Mouse (Mus musculus): Measurements from ENCODE around the gene Plcl2. TPM values are rescaled to one million over a fixed set of nuclear protein-coding genes. Genes with fewer than 3 reads are reported as not detected.

Gene Plcl2
- total and polyA plus RNA-seq, 3 experiments, result 23.6 to 83.7 TPM; not detected in 1

DNA sequence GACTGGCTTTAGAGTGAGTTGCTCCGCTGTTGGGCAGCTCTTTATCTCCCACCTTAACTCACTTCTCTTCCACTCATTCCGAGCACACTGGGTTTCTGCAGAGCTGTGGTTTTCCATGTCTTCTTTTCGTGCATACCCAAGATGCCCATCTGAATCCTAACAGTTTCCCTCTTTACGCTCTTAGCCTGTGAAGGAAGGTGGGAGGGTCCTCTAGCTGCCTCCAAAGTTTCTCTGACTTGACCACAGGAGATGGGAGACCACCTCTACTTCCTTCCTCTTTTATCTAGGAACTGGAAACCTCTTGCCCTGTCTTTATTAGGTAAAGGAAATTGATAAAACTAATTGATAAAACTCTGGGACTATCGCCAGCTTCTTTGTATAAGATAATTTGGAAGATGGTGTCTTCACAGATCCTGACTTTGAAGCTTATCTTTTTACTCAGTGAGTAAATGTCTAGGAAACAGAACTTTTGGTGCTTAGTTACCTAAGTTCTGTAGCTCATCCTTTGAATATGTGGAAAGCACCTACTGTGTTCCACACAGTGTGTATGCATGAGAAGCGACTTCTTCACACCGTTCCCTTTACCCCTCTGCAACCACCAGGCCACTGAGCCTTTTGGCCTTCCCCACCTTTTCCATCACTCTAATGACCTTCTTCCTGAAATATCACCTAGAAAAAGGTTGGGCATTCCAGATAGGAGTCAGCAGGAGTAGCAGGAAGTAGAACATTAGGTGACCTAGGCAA lies 111.8 kb downstream of the Plcl2 start:
- Histone ChIP-seq H3K9ac (ENCODE audit: control insufficient read depth, low read depth, low read length, poor library complexity, severe bottlenecking) (no peak overlapping the region), H3K27me3 (ENCODE audit: control insufficient read depth in 1 of 2, insufficient read depth in 2 of 2, low read length in 2 of 2) (no peaks in the 10 kb centered on the region), H3K9me3 (replicated peaks; ENCODE audit: insufficient read depth, low read length) (no peaks in the 10 kb centered on the region), H3K79me2 (ENCODE audit: control insufficient read depth, insufficient read depth, low read length, poor library complexity) (peaks cover 12% of the 10 kb centered on the region; the same call in 1 of the 2 replicates), H3K4me3 (ENCODE audit: control insufficient read depth in 1 of 2, insufficient read depth in 1 of 2, low read depth in 2 of 2, low read length in 2 of 2) (no peak overlapping the region), H3K36me3 (ENCODE audit: control insufficient read depth in 1 of 2, insufficient read depth in 2 of 2, low read length in 2 of 2) (peaks cover 14 to 38% of the 10 kb centered on the region in 2 experiments), H3K4me1 (ENCODE audit: control insufficient read depth in 1 of 2, insufficient read depth in 2 of 2, low read length in 2 of 2) (peaks cover 18 to 21% of the 10 kb centered on the region in 2 experiments), H3K27ac (ENCODE audit: control insufficient read depth, low read depth, low read length) (peak overlapping the region; percentile 65)
- DNase-seq (ENCODE audit: low read depth, low spot score), result peak; percentile 70
- TF ChIP-seq RAD21 (IDR thresholded peaks at IDR 0.05; ENCODE audit: low read depth, low read length) (no peak), SIN3A (IDR thresholded peaks at IDR 0.05; ENCODE audit: low read length) (no peak), RCOR1 (IDR thresholded peaks at IDR 0.05; ENCODE audit: low read depth, low read length) (peak; percentile 67; the same call in 1 of the 2 replicates), MAFK (IDR thresholded peaks at IDR 0.05; ENCODE audit: borderline replicate concordance, low read depth, low read length) (no peak), EP300 (IDR thresholded peaks at IDR 0.05; ENCODE audit: low read depth in 1 of 2, low read length in 2 of 2) (peak; percentile 60 to 76; a peak in 3 of 4 replicates), CHD1 (IDR thresholded peaks at IDR 0.05; ENCODE audit: low read depth, low read length) (no peak), ZKSCAN1 (IDR thresholded peaks at IDR 0.05; ENCODE audit: low read depth, low read length) (peak; percentile 98), USF1 (IDR thresholded peaks at IDR 0.05; ENCODE audit: low read depth, low read length) (no peak), POLR2AphosphoS2 (IDR thresholded peaks at IDR 0.05; ENCODE audit: low read length) (0 out of 2 replicates have a peak, but pooled peaks have one; percentile 18), TCF12 (IDR thresholded peaks at IDR 0.05; ENCODE audit: low read depth, low read length) (peak; percentile 51), TAL1 (IDR thresholded peaks at IDR 0.05; ENCODE audit: low read length) (no peak), ZNF384 (IDR thresholded peaks at IDR 0.05; ENCODE audit: low read depth, low read length) (no peak), GATA1 (IDR thresholded peaks at IDR 0.05; ENCODE audit: low read depth, low read length) (peak; percentile 77), HCFC1 (IDR thresholded peaks at IDR 0.05; ENCODE audit: low read depth, low read length) (no peak), ETS1 (IDR thresholded peaks at IDR 0.05; ENCODE audit: low read depth, low read length) (peak; percentile 46; the same call in 1 of the 2 replicates)

DNA sequence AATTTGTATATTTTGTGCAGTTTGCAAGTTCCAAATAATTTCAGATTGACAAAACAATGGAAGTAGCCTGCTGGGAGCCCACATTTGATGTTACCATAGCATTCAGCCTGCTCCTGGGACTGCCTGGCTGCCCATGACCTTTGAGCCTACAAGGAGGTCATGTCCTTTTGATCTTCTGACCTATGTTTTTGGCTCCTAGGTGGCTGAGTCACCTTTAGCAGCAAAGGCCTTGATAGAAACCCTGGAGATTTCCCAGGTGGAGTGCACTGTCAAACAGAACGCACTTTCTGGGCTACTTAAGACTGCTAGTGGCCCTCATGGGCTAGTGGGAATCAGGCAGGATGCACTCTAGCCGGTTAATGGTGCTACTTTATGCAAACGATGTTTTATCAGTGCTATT lies 112.8 kb downstream of the Plcl2 start:
- Histone ChIP-seq H3K27me3 (ENCODE audit: control insufficient read depth in 1 of 2, insufficient read depth in 2 of 2, low read length in 2 of 2) (no peaks in the 10 kb centered on the region), H3K9ac (ENCODE audit: control insufficient read depth, low read depth, low read length, poor library complexity, severe bottlenecking) (no peak overlapping the region), H3K4me1 (ENCODE audit: control insufficient read depth in 1 of 2, insufficient read depth in 2 of 2, low read length in 2 of 2) (peaks cover 13 to 18% of the 10 kb centered on the region in 2 experiments), H3K27ac (ENCODE audit: control insufficient read depth, low read depth, low read length) (no peak overlapping the region), H3K36me3 (ENCODE audit: control insufficient read depth in 1 of 2, insufficient read depth in 2 of 2, low read length in 2 of 2) (peaks cover 14 to 33% of the 10 kb centered on the region in 2 experiments), H3K4me3 (ENCODE audit: control insufficient read depth in 1 of 2, insufficient read depth in 1 of 2, low read depth in 2 of 2, low read length in 2 of 2) (no peak overlapping the region), H3K9me3 (replicated peaks; ENCODE audit: insufficient read depth, low read length) (no peaks in the 10 kb centered on the region), H3K79me2 (ENCODE audit: control insufficient read depth, insufficient read depth, low read length, poor library complexity) (peaks cover 16% of the 10 kb centered on the region)
- TF ChIP-seq ETS1 (IDR thresholded peaks at IDR 0.05; ENCODE audit: low read depth, low read length) (no peak), USF2 (IDR thresholded peaks at IDR 0.05; ENCODE audit: borderline replicate concordance in 1 of 2, insufficient read depth in 1 of 2, low read depth in 1 of 2, low read length in 2 of 2) (no peak), NELFE (IDR thresholded peaks at IDR 0.05; ENCODE audit: low read depth, low read length) (no peak), POLR2AphosphoS2 (IDR thresholded peaks at IDR 0.05; ENCODE audit: low read length) (no peak), USF1 (IDR thresholded peaks at IDR 0.05; ENCODE audit: low read depth, low read length) (no peak), MAZ (IDR thresholded peaks at IDR 0.05; ENCODE audit: low read depth, low read length) (no peak), MXI1 (IDR thresholded peaks at IDR 0.05; ENCODE audit: low read depth, low read length) (no peak), MAX (IDR thresholded peaks at IDR 0.05; ENCODE audit: low read length) (no peak), MEF2A (IDR thresholded peaks at IDR 0.05; ENCODE audit: extremely low read depth, insufficient replicate concordance, low read depth, low read length, poor library complexity, severe bottlenecking) (no peak), MYB (IDR thresholded peaks at IDR 0.05; ENCODE audit: low read depth, low read length) (no peak), ELF1 (IDR thresholded peaks at IDR 0.05; ENCODE audit: low read depth, low read length) (no peak), JUND (IDR thresholded peaks at IDR 0.05; ENCODE audit: low read depth, low read length) (no peak), MYC (IDR thresholded peaks at IDR 0.05; ENCODE audit: low read depth, low read length) (no peak), TAL1 (IDR thresholded peaks at IDR 0.05; ENCODE audit: low read length) (no peak), POLR2AphosphoS5 (IDR thresholded peaks at IDR 0.05; ENCODE audit: borderline replicate concordance, low read depth, low read length) (no peak), RAD21 (IDR thresholded peaks at IDR 0.05; ENCODE audit: low read depth, low read length) (no peak), ZMIZ1 (IDR thresholded peaks at IDR 0.05; ENCODE audit: low read depth, low read length) (no peak), ZKSCAN1 (IDR thresholded peaks at IDR 0.05; ENCODE audit: low read depth, low read length) (no peak)
- no peak for DNase-seq (ENCODE audit: low read depth, low spot score)

Measured in MEL (cell line).